Mouse (Mus musculus) neural tube, embryonic 14.5 days (tissue): Measurements from ENCODE around the gene Bdkrb2. TPM values are rescaled to one million over a fixed set of nuclear protein-coding genes. Genes with fewer than 3 reads are reported as not detected.

Experiments
- ATAC-seq: fragments of 200-750 bp; cut with Nextera tagmentation; 2 replicates; pipeline ENCODE4 v1.8.0; 2017; ENCODE audit warnings: low read depth, mild to moderate bottlenecking, moderate TSS enrichment, moderate library complexity
- H3K27ac ChIP-seq: fragments of 300-500 bp; sonication (generic); 2 replicates; pipeline ENCODE4 v1.5.1; 2014; ENCODE audit warnings: low read depth, mild to moderate bottlenecking, control low read depth, low read length, moderate library complexity, mixed read lengths
- H3K27me3 ChIP-seq: fragments of 300-500 bp; sonication (generic); 2 replicates; pipeline ENCODE4 v1.6.1; 2014; ENCODE audit warnings: low read length; ENCODE audit not compliant: control insufficient read depth, insufficient read depth
- H3K36me3 ChIP-seq: fragments of 300-500 bp; sonication (generic); 2 replicates; pipeline ENCODE4 v1.6.1; 2014; ENCODE audit warnings: low read length, mixed read lengths; ENCODE audit not compliant: control insufficient read depth, insufficient read depth
- H3K4me1 ChIP-seq: fragments of 300-500 bp; sonication (generic); 2 replicates; pipeline ENCODE4 v1.6.1; 2014; ENCODE audit warnings: low read length; ENCODE audit not compliant: control insufficient read depth, insufficient read depth
- H3K4me2 ChIP-seq: fragments of 300-500 bp; sonication (generic); 2 replicates; pipeline ENCODE4 v1.6.1; 2014; ENCODE audit warnings: mild to moderate bottlenecking, low read depth, low read length, control low read depth
- H3K4me3 ChIP-seq: fragments of 300-500 bp; sonication (generic); 2 replicates; pipeline ENCODE4 v1.5.1; 2014; ENCODE audit warnings: low read depth, low read length, control low read depth, mixed read lengths
- H3K9ac ChIP-seq: fragments of 300-500 bp; sonication (generic); replicated peaks from 2 replicates; pipeline ENCODE4 v1.6.1; 2014; ENCODE audit warnings: low read depth, mild to moderate bottlenecking, control low read depth, low read length, mixed read lengths
- H3K9me3 ChIP-seq: fragments of 300-500 bp; sonication (generic); 2 replicates; pipeline ENCODE4 v1.6.1; 2016; ENCODE audit warnings: low read length; ENCODE audit not compliant: control insufficient read depth
- WGBS: fragments of 180-500 bp; shearing (Covaris S2); extraction: QIAGEN DNeasy Blood & Tissue Kit; methylation state at CpG from one replicate; pipeline ENCODE4 v1.1.7; 2014; 5-methylcytosine and 5-hydroxymethylcytosine counted together
- polyA plus RNA-seq: library from polyadenylated mRNA; unstranded; fragments of >200 nt; fragmentation: Nextera tagmentation; extraction: Ambion mirVana; gene quantifications from 2 replicates; pipeline ENCODE4 v1.2.1, GENCODE M21; 2014

The Bdkrb2 gene
- polyA plus RNA-seq, 1 experiment from 2014 or later, result 0.43 TPM

GRCm38 (mm10) chr12:105551551-105551989, 11.5 kb upstream of the Bdkrb2 start:
- Histone ChIP-seq H3K9me3 (no peaks in the 10 kb centered on the region), H3K4me1 (no peaks in the 10 kb centered on the region)

GRCm38 (mm10) chr12:105554151-105554772, 8.8 kb upstream of the Bdkrb2 start:
- no peak overlapping the region for H3K9ac ChIP-seq
- no peak for ATAC-seq
- H3K4me2 ChIP-seq, result no peak overlapping the region
- H3K4me1 ChIP-seq, result no peaks in the 10 kb centered on the region
- no peak overlapping the region for H3K4me3 ChIP-seq
- WGBS, result 79% methylated on average over 8 of the region's 8 CpGs
- no peaks in the 10 kb centered on the region for H3K36me3 ChIP-seq
- H3K27ac ChIP-seq, result no peak overlapping the region
- H3K27me3 ChIP-seq, result no peaks in the 10 kb centered on the region
- H3K9me3 ChIP-seq, result no peaks in the 10 kb centered on the region

More at GRCm38 (mm10) chr12:105551551-105551989, 11.5 kb upstream of the Bdkrb2 start:
- H3K27me3 ChIP-seq, result no peaks in the 10 kb centered on the region
- 67% methylated on average over 6 of the region's 6 CpGs for WGBS
- no peak overlapping the region for H3K4me3 ChIP-seq
- no peak for ATAC-seq
- H3K36me3 ChIP-seq, result no peaks in the 10 kb centered on the region
- no peak overlapping the region for H3K9ac ChIP-seq
- no peak overlapping the region for H3K27ac ChIP-seq
- no peak overlapping the region for H3K4me2 ChIP-seq

GRCm38 (mm10) chr12:105555172-105555571, 7.9 kb upstream of the Bdkrb2 start:
- 69% methylated on average over 5 of the region's 5 CpGs for WGBS
- ATAC-seq, result no peak
- no peak overlapping the region for H3K4me2 ChIP-seq
- no peak overlapping the region for H3K9ac ChIP-seq
- no peaks in the 10 kb centered on the region for H3K36me3 ChIP-seq
- H3K9me3 ChIP-seq, result no peaks in the 10 kb centered on the region
- no peak overlapping the region for H3K4me3 ChIP-seq
- H3K27me3 ChIP-seq, result no peaks in the 10 kb centered on the region
- no peak overlapping the region for H3K27ac ChIP-seq
- H3K4me1 ChIP-seq, result no peaks in the 10 kb centered on the region

GRCm38 (mm10) chr12:105557250-105557925, 5.6 kb upstream of the Bdkrb2 start:
- Histone ChIP-seq H3K27ac (no peak overlapping the region), H3K9me3 (no peaks in the 10 kb centered on the region)
- WGBS, result 67% methylated on average over 7 of the region's 7 CpGs

GRCm38 (mm10) chr12:105561007-105561534, 2.0 kb upstream of the Bdkrb2 start:
- Histone ChIP-seq H3K4me3 (no peak overlapping the region), H3K27ac (no peak overlapping the region), H3K4me1 (peaks cover 12% of the 10 kb centered on the region; the same call in 1 of the 2 replicates), H3K27me3 (peaks cover 4% of the 10 kb centered on the region; the same call in 1 of the 2 replicates), H3K4me2 (no peak overlapping the region), H3K36me3 (no peaks in the 10 kb centered on the region), H3K9me3 (no peaks in the 10 kb centered on the region), H3K9ac (no peak overlapping the region)
- ATAC-seq, result peak; percentile 15; the same call in 1 of the 2 replicates
- WGBS, result 54% methylated on average over 8 of the region's 8 CpGs

More at GRCm38 (mm10) chr12:105557250-105557925, 5.6 kb upstream of the Bdkrb2 start:
- no peak overlapping the region for H3K4me2 ChIP-seq
- H3K4me1 ChIP-seq, result no peaks in the 10 kb centered on the region; the same call in 1 of the 2 replicates
- no peak overlapping the region for H3K4me3 ChIP-seq
- H3K27me3 ChIP-seq, result no peaks in the 10 kb centered on the region; the same call in 1 of the 2 replicates
- ATAC-seq, result no peak
- H3K9ac ChIP-seq, result no peak overlapping the region
- no peaks in the 10 kb centered on the region for H3K36me3 ChIP-seq

- no peaks in the 10 kb centered on the region for H3K36me3 ChIP-seq
- H3K27ac ChIP-seq, result no peak overlapping the region
- 43% methylated on average over 8 of the region's 8 CpGs for WGBS
- peaks cover 4% of the 10 kb centered on the region; the same call in 1 of the 2 replicates for H3K27me3 ChIP-seq
- no peak for ATAC-seq
- H3K4me2 ChIP-seq, result peak overlapping the region; percentile 56
- H3K4me3 ChIP-seq, result no peak overlapping the region
- no peak overlapping the region for H3K9ac ChIP-seq
- H3K4me1 ChIP-seq, result peaks cover 12% of the 10 kb centered on the region; the same call in 1 of the 2 replicates
- H3K9me3 ChIP-seq, result no peaks in the 10 kb centered on the region
These were observed 788 bp upstream of the Bdkrb2 start for GRCm38 (mm10) chr12:105562056-105562820.

- H3K9me3 ChIP-seq, result no peaks in the 10 kb centered on the region
- H3K27ac ChIP-seq, result no peak overlapping the region
- H3K4me3 ChIP-seq, result peak overlapping the region; percentile 18
- no peak overlapping the region; the same call in 1 of the 2 replicates for H3K9ac ChIP-seq
- WGBS, result 7% methylated on average over 25 of the region's 25 CpGs
- H3K4me1 ChIP-seq, result peaks cover 12% of the 10 kb centered on the region; the same call in 1 of the 2 replicates
- H3K27me3 ChIP-seq, result peaks cover 4% of the 10 kb centered on the region; the same call in 1 of the 2 replicates
- no peak for ATAC-seq
- H3K36me3 ChIP-seq, result no peaks in the 10 kb centered on the region
- peak overlapping the region; percentile 56 for H3K4me2 ChIP-seq
These were observed 775 bp downstream of the Bdkrb2 start for GRCm38 (mm10) chr12:105563726-105564275.

GRCm38 (mm10) chr12:105565221-105565620, 2.2 kb downstream of the Bdkrb2 start:
- Histone ChIP-seq H3K4me1 (peaks cover 12% of the 10 kb centered on the region; the same call in 1 of the 2 replicates), H3K27ac (no peak overlapping the region), H3K4me3 (no peak overlapping the region), H3K4me2 (no peak overlapping the region), H3K27me3 (peaks cover 4% of the 10 kb centered on the region; the same call in 1 of the 2 replicates), H3K9ac (no peak overlapping the region), H3K9me3 (no peaks in the 10 kb centered on the region), H3K36me3 (no peaks in the 10 kb centered on the region)
- ATAC-seq, result no peak
- WGBS, result 85% methylated on average over 5 of the region's 5 CpGs
